Mouse (Mus musculus) E14TG2a.4 (cell line): ENCODE results near the gene Rnf149.

ENCODE experiments used
- CTCF ChIP-seq: conservative IDR thresholded peaks from 2 replicates; pipeline ENCODE4 v1.5.1; 2014; ENCODE audit warnings: low read length
- NANOG ChIP-seq: IDR thresholded peaks from 2 replicates; pipeline ENCODE4 v1.6.1; 2014; ENCODE audit warnings: borderline replicate concordance, low read length, mixed read lengths
- POU5F1 ChIP-seq: IDR thresholded peaks from 2 replicates; pipeline ENCODE4 v1.6.1; 2014; ENCODE audit warnings: low read length, borderline replicate concordance

GRCm38 (mm10) chr1:39502817-39503633 lies 74.2 kb downstream of the Rnf149 start:
- TF ChIP-seq CTCF = no peak
- no peak for TF ChIP-seq POU5F1
- no peak for TF ChIP-seq NANOG
